Mouse (Mus musculus) embryonic facial prominence, embryonic 11.5 days (tissue): ENCODE data around the gene Syce2. TPM values are rescaled to one million over a fixed set of nuclear protein-coding genes. Genes with fewer than 3 reads are reported as not detected.

Experiments
- ATAC-seq: fragments of 200-750 bp; cut with Nextera tagmentation; replicated peaks from 2 replicates; pipeline ENCODE4 v1.8.0; 2017; ENCODE audit warnings: low read depth; ENCODE audit not compliant: insufficient number of reproducible peaks, low FRiP score, low TSS enrichment
- DNase-seq: peaks from one replicate; pipeline ENCODE4 v3.0.0-alpha.2; 2015; ENCODE audit warnings: low spot score
- H3K27ac ChIP-seq: fragments of 300-500 bp; sonication (generic); replicated peaks from 2 replicates; pipeline ENCODE4 v1.5.1; 2014; ENCODE audit warnings: mild to moderate bottlenecking, low read depth, low read length, control low read depth
- H3K27me3 ChIP-seq: fragments of 300-500 bp; sonication (generic); 2 replicates; pipeline ENCODE4 v1.6.1; 2014; ENCODE audit warnings: mild to moderate bottlenecking, low read length, moderate library complexity, mixed read lengths; ENCODE audit not compliant: control insufficient read depth, insufficient read depth
- H3K36me3 ChIP-seq: fragments of 300-500 bp; sonication (generic); replicated peaks from 2 replicates; pipeline ENCODE4 v1.6.1; 2014; ENCODE audit warnings: low read depth, mild to moderate bottlenecking, low read length, moderate library complexity, mixed read lengths; ENCODE audit not compliant: control insufficient read depth, insufficient read depth
- H3K4me1 ChIP-seq: fragments of 300-500 bp; sonication (generic); 2 replicates; pipeline ENCODE4 v1.6.1; 2014; ENCODE audit warnings: low read length, mixed read lengths; ENCODE audit not compliant: control insufficient read depth, insufficient read depth
- H3K4me2 ChIP-seq: fragments of 300-500 bp; sonication (generic); 2 replicates; pipeline ENCODE4 v1.6.1; 2014; ENCODE audit warnings: low read depth, mild to moderate bottlenecking, control low read depth, low read length, moderate library complexity
- H3K4me3 ChIP-seq: fragments of 300-500 bp; sonication (generic); 2 replicates; pipeline ENCODE4 v1.5.1; 2014; ENCODE audit warnings: low read depth, low read length, control low read depth
- H3K9ac ChIP-seq: fragments of 300-500 bp; sonication (generic); replicated peaks from 2 replicates; pipeline ENCODE4 v1.6.1; 2014; ENCODE audit warnings: mild to moderate bottlenecking, control low read depth, low read length
- H3K9me3 ChIP-seq: fragments of 300-500 bp; sonication (generic); replicated peaks from 2 replicates; pipeline ENCODE4 v1.6.1; 2016; ENCODE audit warnings: mild to moderate bottlenecking, low read length, inconsistent platforms, mixed read lengths; ENCODE audit not compliant: control insufficient read depth
- whole genome bisulfite sequencing: fragments of 180-500 bp; shearing (Covaris S2); extraction: QIAGEN DNeasy Blood & Tissue Kit; methylation state at CpG from one replicate; pipeline ENCODE4 v1.1.7; 2014; 5-methylcytosine and 5-hydroxymethylcytosine counted together
- polyA plus RNA-seq: library from polyadenylated mRNA; unstranded; fragments of >200 nt; fragmentation: Nextera tagmentation; extraction: Ambion mirVana; gene quantifications from 2 replicates; pipeline ENCODE4 v1.2.1, GENCODE M21; 2014

Gene Syce2
- polyA plus RNA-seq, 1 experiment from 2014 or later = 89.2 TPM

- Histone ChIP-seq H3K9me3 (no peaks in the 10 kb centered on the region), H3K4me3 (peak overlapping the region; percentile 34), H3K4me1 (no peaks in the 10 kb centered on the region), H3K4me2 (peak overlapping the region; percentile 68), H3K27me3 (peaks cover 13% of the 10 kb centered on the region), H3K27ac (no peak overlapping the region), H3K36me3 (no peaks in the 10 kb centered on the region), H3K9ac (peak overlapping the region; percentile 25; the same call in 1 of the 2 replicates)
- WGBS = 2% methylated on average over 52 of the region's 52 CpGs
- DNase-seq (peak; percentile 88), ATAC-seq (peak; percentile 76)
These were observed 56.8 kb downstream of the Syce2 start for GRCm38 (mm10) chr8:84928456-84929306.

GRCm38 (mm10) chr8:84930582-84930981, 58.7 kb downstream of the Syce2 start:
- 86% methylated on average over 13 of the region's 13 CpGs for WGBS

GRCm38 (mm10) chr8:84933767-84934559, 62.1 kb downstream of the Syce2 start:
- WGBS = 80% methylated on average over 16 of the region's 16 CpGs
- Histone ChIP-seq H3K4me3 (no peak overlapping the region), H3K4me1 (peaks cover 9% of the 10 kb centered on the region), H3K27me3 (peaks cover 47% of the 10 kb centered on the region), H3K27ac (no peak overlapping the region), H3K4me2 (no peak overlapping the region), H3K36me3 (no peaks in the 10 kb centered on the region), H3K9ac (no peak overlapping the region), H3K9me3 (no peaks in the 10 kb centered on the region)
- DNase-seq (no peak), ATAC-seq (no peak)

More at GRCm38 (mm10) chr8:84930582-84930981, 58.7 kb downstream of the Syce2 start:
- Histone ChIP-seq H3K9me3 (no peaks in the 10 kb centered on the region), H3K27me3 (peaks cover 28% of the 10 kb centered on the region), H3K4me2 (no peak overlapping the region), H3K4me3 (no peak overlapping the region), H3K36me3 (no peaks in the 10 kb centered on the region), H3K4me1 (peaks cover 5% of the 10 kb centered on the region; the same call in 1 of the 2 replicates), H3K9ac (no peak overlapping the region), H3K27ac (no peak overlapping the region)
- no peak for ATAC-seq
- no peak for DNase-seq

- no peak overlapping the region for H3K27ac ChIP-seq
- no peaks in the 10 kb centered on the region for H3K9me3 ChIP-seq
- H3K4me3 ChIP-seq = no peak overlapping the region
- 2% methylated on average over 15 of the region's 15 CpGs for WGBS
- no peak overlapping the region for H3K9ac ChIP-seq
- DNase-seq (peak; percentile 83), ATAC-seq (peak; percentile 57)
- H3K36me3 ChIP-seq = no peaks in the 10 kb centered on the region
- peak overlapping the region; percentile 16 for H3K4me2 ChIP-seq
- H3K4me1 ChIP-seq = peaks cover 9% of the 10 kb centered on the region
- peaks cover 40% of the 10 kb centered on the region for H3K27me3 ChIP-seq
These were observed 62.9 kb downstream of the Syce2 start for GRCm38 (mm10) chr8:84934860-84935259.

GRCm38 (mm10) chr8:84935489-84935888, 63.6 kb downstream of the Syce2 start:
- WGBS = 3% methylated on average over 14 of the region's 14 CpGs
- Histone ChIP-seq H3K4me3 (no peak overlapping the region), H3K36me3 (no peaks in the 10 kb centered on the region), H3K27me3 (peaks cover 37% of the 10 kb centered on the region), H3K9ac (no peak overlapping the region), H3K27ac (no peak overlapping the region), H3K4me2 (peak overlapping the region; percentile 2; the same call in 1 of the 2 replicates), H3K4me1 (peaks cover 9% of the 10 kb centered on the region), H3K9me3 (no peaks in the 10 kb centered on the region)
- peak; percentile 35; the same call in 1 of the 2 replicates for ATAC-seq
- DNase-seq = no peak

GRCm38 (mm10) chr8:84936041-84936961, 64.4 kb downstream of the Syce2 start:
- Histone ChIP-seq H3K4me1 (peaks cover 9% of the 10 kb centered on the region), H3K36me3 (no peaks in the 10 kb centered on the region), H3K9ac (peak overlapping the region; percentile 57), H3K4me2 (peak overlapping the region; percentile 87), H3K4me3 (peak overlapping the region; percentile 42), H3K27me3 (peaks cover 37% of the 10 kb centered on the region), H3K9me3 (no peaks in the 10 kb centered on the region), H3K27ac (no peak overlapping the region)
- 0 out of 2 replicates have a peak, but pooled peaks have one; percentile 37 for ATAC-seq
- 22% methylated on average over 22 of the region's 23 CpGs for WGBS
- DNase-seq = no peak

- H3K27me3 ChIP-seq = peaks cover 37% of the 10 kb centered on the region
- H3K9me3 ChIP-seq = no peaks in the 10 kb centered on the region
- peaks cover 9% of the 10 kb centered on the region for H3K4me1 ChIP-seq
- peak within 1 kb of the TSS; percentile 87 for H3K4me2 ChIP-seq
- H3K27ac ChIP-seq = no peak within 1 kb of the TSS
- H3K4me3 ChIP-seq = peak within 1 kb of the TSS; percentile 42
- peak; percentile 79 for DNase-seq
- WGBS = under 1% methylated on average over 47 of the region's 50 CpGs
- no peaks in the 10 kb centered on the region for H3K36me3 ChIP-seq
- peak within 1 kb of the TSS; percentile 57 for H3K9ac ChIP-seq
- ATAC-seq = peak; percentile 31; the same call in 1 of the 2 replicates
These were observed 65.1 kb downstream of the Syce2 start, which contains the start of gene Mast1 for GRCm38 (mm10) chr8:84936962-84937546. Mast1 (minus strand) TSS chr8:84937359.
